Mouse (Mus musculus) lung, postnatal 0 days (tissue): ENCODE data around the gene Gm14443.
"Not testable (repeated sequence)": the region's sequence is repeated elsewhere in the genome, so short reads cannot be mapped to it uniquely, and the experiment has no call there.

ENCODE experiments used
- CTCF ChIP-seq: IDR thresholded peaks from 2 replicates; pipeline ENCODE4 v1.5.1; 2016; ENCODE audit warnings: antibody characterized with exemption, mild to moderate bottlenecking
- EP300 ChIP-seq: IDR thresholded peaks from 2 replicates; pipeline ENCODE4 v1.6.1; 2016; ENCODE audit warnings: antibody characterized with exemption, mild to moderate bottlenecking, control low read depth

DNA sequence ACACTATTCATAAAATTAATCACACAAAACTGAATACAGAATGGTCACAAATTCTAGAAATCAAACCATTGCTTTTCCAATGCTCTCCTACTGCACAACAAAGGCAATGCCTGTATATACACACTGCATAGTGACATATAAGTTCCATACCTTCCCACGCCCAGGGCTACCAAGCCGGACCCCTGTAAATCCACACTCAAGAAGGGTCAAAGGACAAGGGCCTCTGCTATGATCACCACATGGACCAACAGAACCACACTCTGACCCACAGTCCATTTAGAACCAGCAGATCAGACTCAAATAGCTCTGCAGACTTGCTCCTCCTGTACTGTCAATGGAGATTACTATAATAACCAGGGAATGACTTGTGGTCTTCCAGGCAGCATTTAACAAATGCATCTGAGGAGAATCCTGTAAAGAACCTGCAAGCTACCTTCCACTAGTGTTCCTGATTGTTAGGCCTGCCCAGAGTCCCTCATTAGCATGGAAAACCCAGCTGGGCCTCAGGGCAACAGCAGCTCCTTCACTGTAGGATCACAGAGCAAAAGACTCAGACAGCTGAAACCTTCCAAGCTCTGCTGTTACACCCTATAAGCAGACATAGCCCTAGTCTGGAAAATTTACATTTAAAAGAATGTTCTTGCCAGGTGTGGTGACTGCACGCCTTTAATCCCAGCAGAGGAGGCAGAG, 2.6 kb downstream of the Gm14443 start:
- not testable (repeated sequence) for TF ChIP-seq EP300, CTCF
